Mouse (Mus musculus): ENCODE data around the gene Abca6. TPM values are rescaled to one million over a fixed set of nuclear protein-coding genes. Genes with fewer than 3 reads are reported as not detected.

The Abca6 gene
- total and polyA plus RNA-seq, 3 experiments = 1.5 to 6.5 (median 4.0) TPM

DNA sequence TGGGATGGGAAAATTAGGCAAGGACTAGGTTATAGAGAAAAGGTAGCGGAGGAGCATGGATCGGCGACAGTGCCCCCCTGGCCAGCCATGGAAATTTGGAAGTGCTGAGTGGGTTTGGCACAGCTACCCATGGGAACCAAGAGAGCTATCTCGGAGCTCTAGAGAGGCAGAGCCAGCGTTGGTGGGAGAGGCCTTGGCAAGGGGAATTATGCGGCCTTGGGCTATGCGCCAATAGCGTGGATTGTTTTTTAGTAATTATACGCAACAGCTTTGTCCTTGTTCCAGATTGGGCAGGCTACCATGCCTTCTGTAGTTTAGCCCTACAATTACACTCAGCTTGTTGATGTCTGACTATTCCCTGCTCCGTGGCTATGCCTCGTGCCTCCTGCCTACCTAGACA, 15.2 kb upstream of the Abca6 start:
- Histone ChIP-seq H3K27me3 (ENCODE audit: control insufficient read depth, insufficient read depth, low read length) (no peaks in the 10 kb centered on the region), H3K4me1 (ENCODE audit: control insufficient read depth, insufficient read depth, low read length) (peaks cover 2% of the 10 kb centered on the region), H3K4me3 (no peak overlapping the region), H3K9ac (ENCODE audit: low read depth, low read length) (no peak overlapping the region), H3K27ac (no peak overlapping the region), H3K36me3 (ENCODE audit: control insufficient read depth, insufficient read depth, low read length) (no peaks in the 10 kb centered on the region), H3K79me2 (replicated peaks; ENCODE audit: control insufficient read depth, insufficient read depth, low read length) (no peaks in the 10 kb centered on the region)
- intact Hi-C loops (cut with DNase I) = loop anchor here (10.0 kb wide), 1 partner anchor 592 kb away; no protein-coding TSS in a partner anchor
- DNase-seq = no peak
- TF ChIP-seq CTCF (IDR thresholded peaks at IDR 0.05) = no peak
- TF ChIP-seq EP300 (IDR thresholded peaks at IDR 0.05; ENCODE audit: insufficient read depth, low read depth, low read length) = no peak
- no peak for TF ChIP-seq POLR2A (IDR thresholded peaks at IDR 0.05; ENCODE audit: insufficient read depth, low read depth, low read length)
- 74% methylated on average over 11 of the region's 11 CpGs for WGBS

- H3K27me3 ChIP-seq (ENCODE audit: control insufficient read depth, insufficient read depth, low read length) = no peaks in the 10 kb centered on the region
- H3K4me3 ChIP-seq = no peak overlapping the region
- DNase-seq = no peak
- no peaks in the 10 kb centered on the region for H3K79me2 ChIP-seq (replicated peaks; ENCODE audit: control insufficient read depth, insufficient read depth, low read length)
- 64% methylated on average over 3 of the region's 3 CpGs for whole genome bisulfite sequencing
- no peaks in the 10 kb centered on the region for H3K4me1 ChIP-seq (ENCODE audit: control insufficient read depth, insufficient read depth, low read length)
- no peaks in the 10 kb centered on the region for H3K36me3 ChIP-seq (ENCODE audit: control insufficient read depth, insufficient read depth, low read length)
- intact Hi-C loops (cut with DNase I) = loop anchor here (10.0 kb wide), 1 partner anchor 587 kb away; no protein-coding TSS in a partner anchor
- H3K9ac ChIP-seq (ENCODE audit: low read depth, low read length) = no peak overlapping the region
- TF ChIP-seq CTCF (IDR thresholded peaks at IDR 0.05) (no peak), EP300 (IDR thresholded peaks at IDR 0.05; ENCODE audit: insufficient read depth, low read depth, low read length) (no peak), POLR2A (IDR thresholded peaks at IDR 0.05; ENCODE audit: insufficient read depth, low read depth, low read length) (no peak)
- H3K27ac ChIP-seq = no peak overlapping the region
These were observed 10.3 kb upstream of the Abca6 start for GRCm38 (mm10) chr11:110261867-110262266.

GRCm38 (mm10) chr11:110257911-110258310, 6.3 kb upstream of the Abca6 start:
- H3K27me3 ChIP-seq (ENCODE audit: control insufficient read depth, insufficient read depth, low read length) = no peaks in the 10 kb centered on the region
- 55% methylated on average over 4 of the region's 4 CpGs for WGBS
- no peak overlapping the region for H3K4me3 ChIP-seq
- H3K27ac ChIP-seq = no peak overlapping the region
- no peaks in the 10 kb centered on the region for H3K4me1 ChIP-seq (ENCODE audit: control insufficient read depth, insufficient read depth, low read length)
- no peaks in the 10 kb centered on the region for H3K79me2 ChIP-seq (replicated peaks; ENCODE audit: control insufficient read depth, insufficient read depth, low read length)
- TF ChIP-seq POLR2A (IDR thresholded peaks at IDR 0.05; ENCODE audit: insufficient read depth, low read depth, low read length) = no peak
- no peaks in the 10 kb centered on the region for H3K36me3 ChIP-seq (ENCODE audit: control insufficient read depth, insufficient read depth, low read length)
- intact Hi-C loops (cut with DNase I) = no loop called here
- no peak for DNase-seq
- no peak overlapping the region for H3K9ac ChIP-seq (ENCODE audit: low read depth, low read length)

DNA sequence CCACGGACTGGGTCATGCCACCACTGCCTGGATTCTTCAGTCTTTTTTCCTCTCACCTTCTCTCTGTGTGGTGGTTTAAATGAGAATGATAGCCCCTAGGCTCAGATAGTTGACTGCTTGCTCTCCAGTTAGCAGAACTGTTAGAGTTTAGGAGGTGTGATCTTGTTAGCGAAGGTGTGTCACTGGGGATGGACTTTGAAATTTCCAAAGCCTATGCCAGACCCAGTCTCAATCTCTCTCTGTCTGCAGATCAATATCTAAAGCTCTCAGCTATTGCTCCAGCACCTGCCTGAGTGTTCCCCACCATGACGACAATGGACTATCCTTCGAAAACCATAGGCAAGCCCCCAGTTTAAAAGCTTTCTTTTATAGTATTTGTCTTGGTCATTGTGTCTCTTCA, 5.5 kb upstream of the Abca6 start:
- intact Hi-C loops (cut with DNase I) = no loop called here
- Histone ChIP-seq H3K27me3 (ENCODE audit: control insufficient read depth, insufficient read depth, low read length) (no peaks in the 10 kb centered on the region), H3K27ac (no peak overlapping the region), H3K79me2 (replicated peaks; ENCODE audit: control insufficient read depth, insufficient read depth, low read length) (no peaks in the 10 kb centered on the region), H3K36me3 (ENCODE audit: control insufficient read depth, insufficient read depth, low read length) (no peaks in the 10 kb centered on the region), H3K4me1 (ENCODE audit: control insufficient read depth, insufficient read depth, low read length) (no peaks in the 10 kb centered on the region), H3K4me3 (no peak overlapping the region), H3K9ac (ENCODE audit: low read depth, low read length) (no peak overlapping the region)
- WGBS = 92% methylated on average over 4 of the region's 4 CpGs
- TF ChIP-seq CTCF (IDR thresholded peaks at IDR 0.05) = no peak
- no peak for DNase-seq

- TF ChIP-seq CTCF (IDR thresholded peaks at IDR 0.05) = no peak
- no peak for TF ChIP-seq POLR2A (IDR thresholded peaks at IDR 0.05; ENCODE audit: insufficient read depth, low read depth, low read length)
- no peak for TF ChIP-seq EP300 (IDR thresholded peaks at IDR 0.05; ENCODE audit: insufficient read depth, low read depth, low read length)
- no peak for DNase-seq
- H3K27me3 ChIP-seq (ENCODE audit: control insufficient read depth, insufficient read depth, low read length) = no peaks in the 10 kb centered on the region
- peak overlapping the region; percentile 64 for H3K27ac ChIP-seq
- no peak overlapping the region for H3K4me3 ChIP-seq
- 66% methylated on average over 3 of the region's 3 CpGs for WGBS
- H3K9ac ChIP-seq (ENCODE audit: low read depth, low read length) = no peak overlapping the region
- no peaks in the 10 kb centered on the region for H3K4me1 ChIP-seq (ENCODE audit: control insufficient read depth, insufficient read depth, low read length)
- H3K79me2 ChIP-seq (replicated peaks; ENCODE audit: control insufficient read depth, insufficient read depth, low read length) = no peaks in the 10 kb centered on the region
- no peaks in the 10 kb centered on the region for H3K36me3 ChIP-seq (ENCODE audit: control insufficient read depth, insufficient read depth, low read length)
- intact Hi-C loops (cut with DNase I) = loop anchor here (5.0 kb wide), 1 partner anchor 85 kb away; the partner anchor contains the start of gene Abca9
These were observed 680 bp upstream of the Abca6 start for GRCm38 (mm10) chr11:110252256-110252655.

- H3K27me3 ChIP-seq (ENCODE audit: control insufficient read depth, insufficient read depth, low read length) = no peaks in the 10 kb centered on the region
- H3K9ac ChIP-seq (ENCODE audit: low read depth, low read length) = no peak overlapping the region
- DNase-seq = peak in 1 of 2 experiments; percentile 53
- H3K36me3 ChIP-seq (ENCODE audit: control insufficient read depth, insufficient read depth, low read length) = no peaks in the 10 kb centered on the region
- no peaks in the 10 kb centered on the region for H3K79me2 ChIP-seq (replicated peaks; ENCODE audit: control insufficient read depth, insufficient read depth, low read length)
- intact Hi-C loops (cut with DNase I) = no loop called here
- no peak for TF ChIP-seq CTCF (IDR thresholded peaks at IDR 0.05)
- TF ChIP-seq POLR2A (IDR thresholded peaks at IDR 0.05; ENCODE audit: insufficient read depth, low read depth, low read length) = no peak
- no peak for TF ChIP-seq EP300 (IDR thresholded peaks at IDR 0.05; ENCODE audit: insufficient read depth, low read depth, low read length)
- 71% methylated on average over 10 of the region's 10 CpGs for WGBS
- no peak overlapping the region for H3K27ac ChIP-seq
- H3K4me1 ChIP-seq (ENCODE audit: control insufficient read depth, insufficient read depth, low read length) = no peaks in the 10 kb centered on the region
- no peak overlapping the region for H3K4me3 ChIP-seq
These were observed 6.8 kb downstream of the Abca6 start for GRCm38 (mm10) chr11:110244730-110245129.

Data from heart, adult 2 months (tissue).